Mouse (Mus musculus): ENCODE measurements around the gene Fyn. TPM values are rescaled to one million over a fixed set of nuclear protein-coding genes. Genes with fewer than 3 reads are reported as not detected.

Gene Fyn
- polyA plus RNA-seq, 1 experiment from 2014 or later = 85.0 TPM

GRCm38 (mm10) chr10:39370786-39371221 lies 2.1 kb downstream of the Fyn start:
- peak overlapping the region; percentile 100 for H3K9ac ChIP-seq (ENCODE audit: low read length)
- H3K36me3 ChIP-seq (ENCODE audit: control insufficient read depth, insufficient read depth, low read length) = no peaks in the 10 kb centered on the region
- H3K9me3 ChIP-seq (replicated peaks; ENCODE audit: control insufficient read depth, low read length) = no peaks in the 10 kb centered on the region
- H3K4me1 ChIP-seq (ENCODE audit: control insufficient read depth, insufficient read depth, low read length) = peaks cover 37% of the 10 kb centered on the region
- ATAC-seq (peak; percentile 0; the same call in 1 of the 2 replicates), DNase-seq (ENCODE audit: low spot score) (peak; percentile 59)
- WGBS = 1% methylated on average over 8 of the region's 8 CpGs
- peak overlapping the region; percentile 97 for H3K4me3 ChIP-seq (ENCODE audit: low read depth, low read length)
- H3K27me3 ChIP-seq (replicated peaks; ENCODE audit: control insufficient read depth, insufficient read depth, low read length) = no peaks in the 10 kb centered on the region
- peak overlapping the region; percentile 98 for H3K27ac ChIP-seq (ENCODE audit: low read depth, low read length)
- peak overlapping the region; percentile 82 for H3K4me2 ChIP-seq (ENCODE audit: low read length)

- Histone ChIP-seq H3K27me3 (replicated peaks; ENCODE audit: control insufficient read depth, insufficient read depth, low read length) (no peaks in the 10 kb centered on the region), H3K4me1 (ENCODE audit: control insufficient read depth, insufficient read depth, low read length) (peaks cover 37% of the 10 kb centered on the region), H3K36me3 (ENCODE audit: control insufficient read depth, insufficient read depth, low read length) (no peaks in the 10 kb centered on the region), H3K4me2 (ENCODE audit: low read length) (peak overlapping the region; percentile 82), H3K9me3 (replicated peaks; ENCODE audit: control insufficient read depth, low read length) (no peaks in the 10 kb centered on the region), H3K27ac (ENCODE audit: low read depth, low read length) (peak overlapping the region; percentile 98; the same call in 1 of the 2 replicates), H3K4me3 (ENCODE audit: low read depth, low read length) (peak overlapping the region; percentile 97), H3K9ac (ENCODE audit: low read length) (peak overlapping the region; percentile 100)
- DNase-seq (ENCODE audit: low spot score) (no peak), ATAC-seq (no peak)
- WGBS = 40% methylated on average over 2 of the region's 2 CpGs
Observed at GRCm38 (mm10) chr10:39371467-39371866, 2.8 kb downstream of the Fyn start.

DNA sequence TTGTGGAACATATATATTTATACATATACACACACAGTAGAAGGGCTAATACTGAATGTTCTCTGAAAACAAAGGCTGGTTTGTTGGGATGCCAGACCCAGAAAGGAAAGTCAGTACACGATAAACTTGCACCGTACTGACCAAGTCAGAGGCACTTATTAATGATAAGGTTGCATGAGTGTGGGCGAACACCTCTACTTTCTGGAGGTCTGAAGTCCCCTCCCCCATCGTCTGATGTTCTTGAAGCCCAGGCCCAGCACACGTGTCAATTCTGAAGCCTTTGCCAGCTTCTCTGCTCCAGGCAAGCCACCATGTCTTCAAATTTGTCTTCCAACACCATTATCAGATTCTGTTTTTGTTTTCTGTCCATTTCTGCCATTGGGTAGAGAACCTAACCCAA lies 3.3 kb downstream of the Fyn start:
- Histone ChIP-seq H3K27me3 (replicated peaks; ENCODE audit: control insufficient read depth, insufficient read depth, low read length) (no peaks in the 10 kb centered on the region), H3K4me3 (ENCODE audit: low read depth, low read length) (peak overlapping the region; percentile 97; the same call in 1 of the 2 replicates), H3K4me2 (ENCODE audit: low read length) (peak overlapping the region; percentile 82), H3K4me1 (ENCODE audit: control insufficient read depth, insufficient read depth, low read length) (peaks cover 37% of the 10 kb centered on the region), H3K27ac (ENCODE audit: low read depth, low read length) (no peak overlapping the region), H3K9ac (ENCODE audit: low read length) (no peak overlapping the region; the same call in 1 of the 2 replicates), H3K9me3 (replicated peaks; ENCODE audit: control insufficient read depth, low read length) (no peaks in the 10 kb centered on the region), H3K36me3 (ENCODE audit: control insufficient read depth, insufficient read depth, low read length) (no peaks in the 10 kb centered on the region)
- 83% methylated on average over 5 of the region's 5 CpGs for WGBS
- ATAC-seq (no peak), DNase-seq (ENCODE audit: low spot score) (no peak)

- DNase-seq (ENCODE audit: low spot score) (no peak), ATAC-seq (no peak)
- WGBS = 87% methylated on average over 9 of the region's 9 CpGs
- Histone ChIP-seq H3K27ac (ENCODE audit: low read depth, low read length) (no peak overlapping the region), H3K27me3 (replicated peaks; ENCODE audit: control insufficient read depth, insufficient read depth, low read length) (no peaks in the 10 kb centered on the region), H3K4me3 (ENCODE audit: low read depth, low read length) (no peak overlapping the region), H3K9me3 (replicated peaks; ENCODE audit: control insufficient read depth, low read length) (no peaks in the 10 kb centered on the region), H3K4me1 (ENCODE audit: control insufficient read depth, insufficient read depth, low read length) (peaks cover 40% of the 10 kb centered on the region), H3K36me3 (ENCODE audit: control insufficient read depth, insufficient read depth, low read length) (no peaks in the 10 kb centered on the region), H3K9ac (ENCODE audit: low read length) (no peak overlapping the region), H3K4me2 (ENCODE audit: low read length) (no peak overlapping the region)
Observed at GRCm38 (mm10) chr10:39376676-39377075, 8.0 kb downstream of the Fyn start.

DNA sequence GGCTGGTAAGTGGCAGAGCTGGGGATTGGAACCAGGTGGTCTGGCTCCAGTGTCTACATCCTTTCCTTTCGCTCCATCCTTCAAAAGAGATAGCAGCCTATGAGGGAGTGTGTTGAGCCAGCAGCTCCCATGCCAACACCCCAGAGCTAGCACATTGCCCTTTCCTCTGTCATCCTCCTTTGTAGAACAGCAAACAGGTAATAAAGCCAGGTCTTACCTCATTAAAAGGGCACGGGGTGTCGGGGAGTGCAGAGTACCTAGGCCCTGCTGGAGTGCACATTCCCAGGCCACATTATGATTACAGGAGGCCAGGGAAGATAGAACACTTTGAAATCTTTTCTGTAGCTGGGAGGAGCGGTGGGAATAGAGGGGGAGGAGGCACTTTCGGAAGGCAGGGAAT lies 8.6 kb downstream of the Fyn start:
- Histone ChIP-seq H3K4me3 (ENCODE audit: low read depth, low read length) (no peak overlapping the region), H3K9me3 (replicated peaks; ENCODE audit: control insufficient read depth, low read length) (no peaks in the 10 kb centered on the region), H3K4me1 (ENCODE audit: control insufficient read depth, insufficient read depth, low read length) (peaks cover 35% of the 10 kb centered on the region), H3K36me3 (ENCODE audit: control insufficient read depth, insufficient read depth, low read length) (no peaks in the 10 kb centered on the region), H3K9ac (ENCODE audit: low read length) (no peak overlapping the region), H3K27me3 (replicated peaks; ENCODE audit: control insufficient read depth, insufficient read depth, low read length) (no peaks in the 10 kb centered on the region), H3K4me2 (ENCODE audit: low read length) (no peak overlapping the region), H3K27ac (ENCODE audit: low read depth, low read length) (no peak overlapping the region)
- DNase-seq (ENCODE audit: low spot score) = no peak
- ATAC-seq = no peak
- WGBS = 74% methylated on average over 5 of the region's 5 CpGs

- Histone ChIP-seq H3K9ac (ENCODE audit: low read length) (no peak overlapping the region), H3K27ac (ENCODE audit: low read depth, low read length) (no peak overlapping the region), H3K27me3 (replicated peaks; ENCODE audit: control insufficient read depth, insufficient read depth, low read length) (no peaks in the 10 kb centered on the region), H3K4me2 (ENCODE audit: low read length) (no peak overlapping the region), H3K4me3 (ENCODE audit: low read depth, low read length) (no peak overlapping the region), H3K9me3 (replicated peaks; ENCODE audit: control insufficient read depth, low read length) (no peaks in the 10 kb centered on the region), H3K36me3 (ENCODE audit: control insufficient read depth, insufficient read depth, low read length) (no peaks in the 10 kb centered on the region), H3K4me1 (ENCODE audit: control insufficient read depth, insufficient read depth, low read length) (peaks cover 26% of the 10 kb centered on the region)
- no peak for ATAC-seq
- WGBS = 89% methylated on average over 8 of the region's 8 CpGs
- DNase-seq (ENCODE audit: low spot score) = no peak
Observed at GRCm38 (mm10) chr10:39378025-39378603, 9.5 kb downstream of the Fyn start.

DNA sequence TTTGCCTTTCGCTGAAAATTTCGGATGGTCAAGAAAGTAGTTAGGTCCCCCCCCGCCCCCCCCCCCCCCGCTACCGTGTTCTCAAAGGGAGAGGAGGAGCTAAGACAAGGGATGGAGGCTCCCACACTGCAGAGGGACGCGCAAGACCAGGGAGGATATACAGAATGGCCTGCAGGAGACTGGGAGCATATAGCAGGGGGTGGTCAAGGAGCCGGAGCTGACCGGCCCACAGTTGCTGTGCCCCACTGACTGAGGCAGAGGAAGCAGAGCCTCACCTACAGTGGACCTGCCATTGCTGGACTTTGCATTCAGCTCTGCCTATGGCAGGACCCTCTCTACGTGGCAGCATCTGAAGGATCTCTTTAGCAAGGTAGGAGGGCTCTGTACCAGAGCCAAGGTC lies 10.6 kb downstream of the Fyn start:
- H3K36me3 ChIP-seq (ENCODE audit: control insufficient read depth, insufficient read depth, low read length) = no peaks in the 10 kb centered on the region
- no peaks in the 10 kb centered on the region for H3K9me3 ChIP-seq (replicated peaks; ENCODE audit: control insufficient read depth, low read length)
- H3K4me2 ChIP-seq (ENCODE audit: low read length) = no peak overlapping the region
- no peak overlapping the region for H3K27ac ChIP-seq (ENCODE audit: low read depth, low read length)
- ATAC-seq (peak; percentile 46; the same call in 1 of the 2 replicates), DNase-seq (ENCODE audit: low spot score) (no peak)
- no peaks in the 10 kb centered on the region for H3K27me3 ChIP-seq (replicated peaks; ENCODE audit: control insufficient read depth, insufficient read depth, low read length)
- WGBS = 63% methylated on average over 10 of the region's 10 CpGs
- peaks cover 15% of the 10 kb centered on the region for H3K4me1 ChIP-seq (ENCODE audit: control insufficient read depth, insufficient read depth, low read length)
- no peak overlapping the region for H3K9ac ChIP-seq (ENCODE audit: low read length)
- no peak overlapping the region for H3K4me3 ChIP-seq (ENCODE audit: low read depth, low read length)

DNA sequence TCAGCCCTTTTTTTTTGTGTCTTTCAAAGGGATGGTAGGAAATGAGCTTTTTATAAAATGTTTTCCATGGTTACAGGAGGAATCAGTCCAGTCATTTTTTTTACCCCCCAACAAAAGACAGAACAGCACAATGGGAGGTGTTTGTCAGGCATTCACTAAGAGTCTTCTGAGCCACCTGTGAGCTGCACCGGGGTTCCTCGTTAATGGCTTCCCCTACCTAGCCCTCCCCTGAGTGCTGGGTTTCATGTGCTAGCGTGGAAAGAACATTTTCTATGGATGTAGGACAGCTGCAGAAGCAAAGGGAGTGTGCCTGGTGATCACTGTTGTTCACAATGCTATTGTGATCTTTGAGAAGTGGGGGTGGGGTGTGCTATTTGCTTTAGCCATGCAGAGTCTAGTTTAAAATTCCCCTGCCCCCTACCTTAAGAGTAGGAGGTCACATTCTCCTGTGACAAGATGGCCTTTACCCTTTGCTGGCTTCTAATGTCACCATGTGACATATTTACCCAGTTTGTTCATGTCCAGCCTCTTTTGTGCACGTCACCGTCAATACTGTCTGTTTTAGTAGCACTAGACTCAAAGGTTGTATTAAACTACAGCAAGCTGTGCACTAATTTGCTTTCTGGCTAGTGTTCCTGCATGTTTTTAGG lies 11.2 kb downstream of the Fyn start:
- H3K4me2 ChIP-seq (ENCODE audit: low read length) = no peak overlapping the region
- H3K9ac ChIP-seq (ENCODE audit: low read length) = no peak overlapping the region
- no peak overlapping the region for H3K4me3 ChIP-seq (ENCODE audit: low read depth, low read length)
- H3K9me3 ChIP-seq (replicated peaks; ENCODE audit: control insufficient read depth, low read length) = no peaks in the 10 kb centered on the region
- H3K4me1 ChIP-seq (ENCODE audit: control insufficient read depth, insufficient read depth, low read length) = peaks cover 13% of the 10 kb centered on the region
- 38% methylated on average over 5 of the region's 5 CpGs for WGBS
- H3K36me3 ChIP-seq (ENCODE audit: control insufficient read depth, insufficient read depth, low read length) = no peaks in the 10 kb centered on the region
- ATAC-seq = 0 out of 2 replicates have a peak, but pooled peaks have one; percentile 41
- H3K27me3 ChIP-seq (replicated peaks; ENCODE audit: control insufficient read depth, insufficient read depth, low read length) = no peaks in the 10 kb centered on the region
- DNase-seq (ENCODE audit: low spot score) = peak; percentile 27
- no peak overlapping the region for H3K27ac ChIP-seq (ENCODE audit: low read depth, low read length)

DNA sequence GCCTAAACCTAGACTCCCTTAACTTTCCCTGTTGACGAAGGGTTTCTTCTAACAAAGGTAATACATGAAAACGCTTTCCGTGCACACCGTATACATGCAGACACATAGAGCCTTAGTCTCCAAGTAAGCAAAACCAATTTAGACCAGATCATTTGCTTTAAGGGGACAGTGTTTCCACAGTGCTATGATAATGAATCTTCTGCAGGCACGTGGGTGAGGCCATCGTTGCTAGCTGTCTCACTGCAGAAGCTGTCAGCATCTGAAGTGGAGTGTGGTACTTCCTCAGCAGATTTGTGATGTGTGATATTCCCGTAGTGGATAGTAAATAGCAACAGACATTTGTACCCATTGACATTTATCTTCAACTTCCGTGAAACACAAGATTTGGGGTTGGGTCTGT lies 16.6 kb downstream of the Fyn start:
- Histone ChIP-seq H3K9ac (ENCODE audit: low read length) (no peak overlapping the region), H3K36me3 (ENCODE audit: control insufficient read depth, insufficient read depth, low read length) (no peaks in the 10 kb centered on the region), H3K4me1 (ENCODE audit: control insufficient read depth, insufficient read depth, low read length) (peaks cover 23% of the 10 kb centered on the region), H3K4me3 (ENCODE audit: low read depth, low read length) (no peak overlapping the region), H3K9me3 (replicated peaks; ENCODE audit: control insufficient read depth, low read length) (no peaks in the 10 kb centered on the region), H3K27ac (ENCODE audit: low read depth, low read length) (no peak overlapping the region), H3K4me2 (ENCODE audit: low read length) (no peak overlapping the region), H3K27me3 (replicated peaks; ENCODE audit: control insufficient read depth, insufficient read depth, low read length) (no peaks in the 10 kb centered on the region)
- DNase-seq (ENCODE audit: low spot score) (no peak), ATAC-seq (no peak)
- 86% methylated on average over 8 of the region's 8 CpGs for WGBS
